Mouse (Mus musculus): ENCODE data around the gene Scarb1.

Gene Scarb1

GRCm38 (mm10) chr5:125332333-125332732 is 8.6 kb downstream of the Scarb1 start:
- no peak for DNase-seq (ENCODE audit: low spot score)

- DNase-seq (ENCODE audit: low spot score) = no peak
Observed at GRCm38 (mm10) chr5:125331811-125332210, 9.1 kb downstream of the Scarb1 start.

GRCm38 (mm10) chr5:125331094-125331493 is 9.8 kb downstream of the Scarb1 start:
- DNase-seq (ENCODE audit: low spot score) = no peak

GRCm38 (mm10) chr5:125330656-125331055 is 10.2 kb downstream of the Scarb1 start:
- no peak for DNase-seq (ENCODE audit: low spot score)

GRCm38 (mm10) chr5:125330191-125330590 is 10.7 kb downstream of the Scarb1 start:
- no peak for DNase-seq (ENCODE audit: low spot score)

- peak; percentile 72 for DNase-seq (ENCODE audit: low spot score)
Observed at GRCm38 (mm10) chr5:125327596-125328385, 13.1 kb downstream of the Scarb1 start.

- no peak for DNase-seq (ENCODE audit: low spot score)
Observed at GRCm38 (mm10) chr5:125326351-125326750, 14.5 kb downstream of the Scarb1 start.

- no peak for DNase-seq (ENCODE audit: low spot score)
Observed at GRCm38 (mm10) chr5:125325931-125326330, 15.0 kb downstream of the Scarb1 start.

GRCm38 (mm10) chr5:125325285-125325684 is 15.6 kb downstream of the Scarb1 start:
- no peak for DNase-seq (ENCODE audit: low spot score)

- DNase-seq (ENCODE audit: low spot score) = no peak
Observed at GRCm38 (mm10) chr5:125323939-125324480, 16.9 kb downstream of the Scarb1 start.

- no peak for DNase-seq (ENCODE audit: low spot score)
Observed at GRCm38 (mm10) chr5:125323128-125323527, 17.8 kb downstream of the Scarb1 start.

- no peak for DNase-seq (ENCODE audit: low spot score)
Observed at GRCm38 (mm10) chr5:125321836-125322235, 19.1 kb downstream of the Scarb1 start.

GRCm38 (mm10) chr5:125319057-125319800 is 21.7 kb downstream of the Scarb1 start:
- DNase-seq (ENCODE audit: low spot score) = no peak

GRCm38 (mm10) chr5:125317953-125318352 is 22.9 kb downstream of the Scarb1 start:
- DNase-seq (ENCODE audit: low spot score) = no peak

- no peak for DNase-seq (ENCODE audit: low spot score)
Observed at GRCm38 (mm10) chr5:125317296-125317695, 23.6 kb downstream of the Scarb1 start.

- DNase-seq (ENCODE audit: low spot score) = no peak
Observed at GRCm38 (mm10) chr5:125316771-125317170, 24.1 kb downstream of the Scarb1 start.

- DNase-seq (ENCODE audit: low spot score) = no peak
Observed at GRCm38 (mm10) chr5:125315110-125315509, 25.8 kb downstream of the Scarb1 start.

- no peak for DNase-seq (ENCODE audit: low spot score)
Observed at GRCm38 (mm10) chr5:125313991-125314390, 26.9 kb downstream of the Scarb1 start.

- DNase-seq (ENCODE audit: low spot score) = no peak
Observed at GRCm38 (mm10) chr5:125312970-125313597, 27.8 kb downstream of the Scarb1 start.

- DNase-seq (ENCODE audit: low spot score) = no peak
Observed at GRCm38 (mm10) chr5:125310986-125311385, 29.9 kb downstream of the Scarb1 start.

GRCm38 (mm10) chr5:125309193-125309592 is 31.7 kb downstream of the Scarb1 start:
- DNase-seq (ENCODE audit: low spot score) = no peak

- DNase-seq (ENCODE audit: low spot score) = no peak
Observed at GRCm38 (mm10) chr5:125306824-125307223, 34.1 kb downstream of the Scarb1 start.

- no peak for DNase-seq (ENCODE audit: low spot score)
Observed at GRCm38 (mm10) chr5:125306372-125306771, 34.5 kb downstream of the Scarb1 start.
